Mouse (Mus musculus): ENCODE results near the gene Matn4.

DNA sequence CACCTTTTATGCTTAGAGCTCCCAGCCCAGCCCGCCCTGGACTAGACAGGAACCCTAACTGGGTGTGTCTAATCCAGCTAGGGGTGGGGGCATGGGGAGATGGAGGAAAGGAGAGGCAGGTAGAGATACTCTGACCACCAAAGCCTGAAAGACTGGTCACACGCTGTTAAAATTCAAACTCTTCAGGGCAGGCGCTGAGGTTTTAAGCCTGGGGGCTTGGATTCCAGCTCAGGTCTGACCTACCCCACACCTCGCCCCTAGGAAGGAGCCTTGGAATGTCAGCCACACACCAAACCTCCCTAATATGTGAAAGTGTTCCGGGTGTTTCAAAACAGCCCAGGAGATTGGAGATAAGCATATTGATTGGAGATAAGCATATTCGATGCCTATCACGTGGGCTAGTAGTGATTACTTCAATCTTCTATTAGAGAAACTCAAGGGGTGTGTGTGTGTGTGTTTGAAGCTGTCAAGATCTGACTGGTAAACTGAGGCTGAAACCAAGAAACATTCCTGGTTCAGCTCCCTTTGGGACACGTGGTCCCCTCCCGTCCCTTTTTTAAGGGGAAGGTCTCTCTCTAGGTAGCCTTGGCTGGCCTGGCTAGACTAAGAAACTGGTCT lies 28.4 kb upstream of the Matn4 start:
- TF ChIP-seq POLR2A (IDR thresholded peaks at IDR 0.05; ENCODE audit: control insufficient read depth, extremely low read depth, insufficient read depth, low read length, poor library complexity) (no peak), CTCF (IDR thresholded peaks at IDR 0.05; ENCODE audit: borderline replicate concordance, control insufficient read depth, extremely low read depth, insufficient read depth, low read length, poor library complexity) (no peak)
